Mouse (Mus musculus) ES-E14 (cell line): Measurements from ENCODE around the gene Mcidas.

ENCODE experiments used
- CHD2 ChIP-seq: IDR thresholded peaks from 2 replicates; pipeline ENCODE4 v1.6.1; 2014; ENCODE audit warnings: mild to moderate bottlenecking, low read depth, low read length, inconsistent platforms
- HCFC1 ChIP-seq: IDR thresholded peaks from 2 replicates; pipeline ENCODE4 v1.6.1; 2012; ENCODE audit warnings: low read length, inconsistent platforms, borderline replicate concordance; ENCODE audit not compliant: insufficient read depth
- MAFK ChIP-seq: IDR thresholded peaks from 2 replicates; pipeline ENCODE4 v1.6.1; 2014; ENCODE audit warnings: mild to moderate bottlenecking, low read depth, low read length, inconsistent platforms; ENCODE audit not compliant: insufficient read depth
- ZNF384 ChIP-seq: IDR thresholded peaks from 2 replicates; pipeline ENCODE4 v1.6.1; 2012; ENCODE audit warnings: low read depth, low read length, inconsistent platforms

DNA sequence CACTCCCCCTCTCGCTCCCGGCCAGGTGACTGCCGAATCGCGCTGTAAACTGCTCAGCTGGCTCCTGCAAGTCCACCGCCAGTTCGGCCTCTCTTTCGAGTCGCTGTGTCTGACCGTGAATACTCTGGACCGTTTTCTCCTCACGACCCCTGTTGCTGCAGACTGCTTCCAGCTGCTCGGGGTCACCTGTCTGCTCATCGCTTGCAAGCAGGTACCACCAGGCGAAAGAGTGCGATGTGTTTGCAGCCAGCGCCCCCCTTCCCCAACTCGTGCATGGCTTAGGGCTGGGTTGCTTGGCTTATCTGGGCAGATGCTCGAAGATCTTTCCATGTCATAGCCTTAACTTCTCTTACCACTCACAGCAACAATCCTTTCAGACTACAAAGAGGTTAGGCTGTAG lies 4.8 kb upstream of the Mcidas start:
- TF ChIP-seq CHD2 (no peak), MAFK (no peak), ZNF384 (no peak), HCFC1 (no peak)
